Mouse (Mus musculus) spleen, adult 2 months (tissue): ENCODE measurements around the gene Cpsf2.

Experiments
- CTCF ChIP-seq: fragments of 200-500 bp; IDR thresholded peaks from 2 replicates; pipeline ENCODE4 v1.5.1; 2011; ENCODE audit warnings: mild to moderate bottlenecking, inconsistent platforms; ENCODE audit not compliant: insufficient read depth, insufficient read length, insufficient replicate concordance; ENCODE audit errors: extremely low read depth
- POLR2A ChIP-seq: fragments of 200-500 bp; IDR thresholded peaks from 2 replicates; pipeline ENCODE4 v1.6.1; 2011; ENCODE audit warnings: low read depth, low read length, inconsistent platforms

DNA sequence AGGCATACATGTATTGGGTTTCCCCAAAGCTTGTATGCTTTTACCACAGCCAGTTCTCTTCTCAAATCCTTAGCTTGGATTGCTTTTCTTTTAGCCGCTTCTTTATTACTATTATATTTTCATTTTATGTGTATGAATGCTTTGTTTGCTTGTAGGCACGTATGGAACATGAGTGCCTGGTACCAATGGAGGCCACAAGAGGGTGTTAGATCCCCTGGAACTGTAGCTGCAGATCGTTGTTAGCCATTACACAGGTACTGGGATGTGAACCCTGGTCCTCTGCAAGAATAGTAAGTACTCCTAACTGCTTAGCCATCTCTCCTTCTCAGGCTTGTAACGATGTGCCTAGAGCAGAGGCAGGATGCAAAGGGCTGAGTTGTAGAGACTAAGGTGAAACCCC is 78.4 kb downstream of the Cpsf2 start:
- TF ChIP-seq CTCF, result no peak
- TF ChIP-seq POLR2A, result no peak
